Mouse (Mus musculus) left cerebral cortex, postnatal 14 days (tissue): ENCODE results near the gene Pde4c. TPM values are rescaled to one million over a fixed set of nuclear protein-coding genes. Genes with fewer than 3 reads are reported as not detected.

Experiments used
- DNase-seq, 2 experiments: peaks; one replicate each; pipeline ENCODE4 v3.0.0; 2021 to 2022; ENCODE audit warnings: low spot score in 2 of 2, mixed read lengths in 1 of 2
- intact Hi-C: fragments of 180-260 bp; cut with DNase I; formaldehyde crosslinking; loops from one replicate; pipeline ENCODE4 v1.15.1; 2025
- total RNA-seq, 2 experiments: library from RNA; stranded (reverse); gene quantifications; 2 replicates each; pipeline ENCODE4 v1.2.3; 2021

Pde4c gene
- total RNA-seq, 2 experiments from 2014 or later: 1.0 to 1.7 TPM

DNA sequence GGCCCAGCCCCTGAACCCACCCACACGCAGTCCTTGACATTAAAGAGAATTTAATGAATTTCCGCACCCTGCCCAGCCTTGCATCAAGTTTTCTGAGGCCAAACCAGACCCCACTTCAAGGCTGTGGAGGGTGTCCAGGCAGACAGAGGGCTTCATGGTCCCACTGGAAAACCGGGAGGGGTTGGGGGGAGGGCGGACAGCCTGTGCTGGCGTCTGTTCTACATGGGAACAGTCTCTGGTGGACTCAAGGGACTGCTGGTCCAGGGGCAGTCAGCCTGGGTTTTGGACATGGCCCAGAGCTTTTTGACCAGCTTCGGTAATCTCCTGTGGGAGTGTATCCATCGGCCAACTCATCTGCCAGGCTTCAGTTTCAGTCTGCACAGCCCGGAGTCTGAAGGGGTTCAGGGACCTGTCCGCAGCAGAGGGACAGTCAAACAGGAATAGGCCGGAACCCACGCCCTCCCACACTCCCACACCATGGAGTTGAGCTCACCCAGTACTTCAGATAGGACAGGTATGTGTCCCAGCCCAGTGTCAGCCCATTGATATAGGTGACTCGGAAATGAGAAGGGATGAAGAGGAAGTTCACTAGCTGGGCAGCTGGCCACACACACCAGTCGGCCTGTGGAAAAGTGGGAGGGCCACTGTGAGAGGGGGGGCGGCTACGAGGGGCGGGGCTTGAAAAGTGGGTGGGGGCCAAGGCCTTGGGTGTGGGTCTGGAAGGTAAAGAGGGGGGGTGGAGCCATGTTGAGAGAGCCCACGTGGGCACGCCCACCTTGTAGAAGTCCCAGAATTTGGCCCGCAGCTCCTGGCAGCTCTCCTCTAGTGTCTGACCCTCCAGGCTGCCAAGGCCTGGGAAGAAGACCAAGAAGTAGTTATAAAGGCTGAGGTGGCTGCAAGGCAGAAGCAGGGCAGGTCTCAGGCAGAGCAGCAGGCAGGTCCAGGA is 35.4 kb downstream of the Pde4c start:
- DNase-seq: peak in 1 of 2 experiments; percentile 31
- intact Hi-C loops: loop anchor here (10.0 kb wide), 1 partner anchor 54 kb away; the partner anchor contains the start of gene Iqcn

DNA sequence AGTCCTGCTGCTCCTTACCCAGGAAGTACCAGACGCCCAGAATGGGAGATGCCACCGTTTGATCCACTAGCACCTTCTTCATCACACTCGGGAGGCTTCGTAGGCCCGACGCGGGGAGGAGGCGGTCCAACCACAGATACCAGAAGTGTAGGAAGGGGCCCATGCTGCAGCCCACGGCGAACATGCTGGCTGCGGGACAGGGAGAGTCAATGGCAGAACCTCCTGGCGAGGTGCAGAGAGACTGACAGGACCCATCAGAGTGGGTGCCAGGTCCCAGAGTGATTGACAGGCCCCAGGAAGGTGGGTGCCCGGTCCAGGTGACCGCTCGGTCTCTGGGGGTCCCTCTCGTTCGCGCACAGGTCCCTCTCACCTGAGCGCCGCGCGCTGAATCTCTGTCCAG is 36.8 kb downstream of the Pde4c start:
- no peak for DNase-seq
- intact Hi-C loops: no loop called here

DNA sequence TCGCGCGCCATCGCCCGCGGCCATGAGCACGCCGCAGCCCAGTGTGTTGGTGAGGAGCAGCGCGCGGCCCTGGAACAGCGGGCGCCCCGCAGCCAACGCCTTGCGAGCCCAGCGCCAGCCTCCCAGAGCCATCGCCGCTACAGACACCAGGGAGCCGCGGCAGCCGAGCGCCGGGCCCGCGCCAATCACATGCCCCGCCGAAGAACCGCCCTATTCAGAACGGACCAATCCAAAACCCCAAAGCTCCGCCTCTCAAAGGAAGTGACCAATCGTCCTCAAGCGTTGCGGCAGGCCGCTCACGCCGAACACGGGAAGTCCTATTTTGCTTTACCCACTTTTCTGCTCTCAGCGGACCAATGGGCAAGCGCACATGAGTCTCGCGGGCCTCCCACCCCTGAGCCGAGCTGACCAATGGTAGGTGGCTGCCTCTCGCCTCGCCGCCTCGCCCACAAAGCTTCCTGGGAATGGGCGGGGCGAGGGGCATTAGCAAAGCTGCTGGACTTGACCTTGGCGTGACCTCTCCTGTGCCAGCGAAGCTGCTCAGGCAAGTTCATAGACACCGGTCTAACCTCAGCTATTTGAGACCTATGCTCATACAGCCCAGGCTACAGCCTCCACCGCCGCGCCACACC is 37.4 kb downstream of the Pde4c start, which contains the start of gene Mpv17l2:
TSS of gene Mpv17l2 (minus strand) at position 172 of the 632 bp plus-strand sequence.
- DNase-seq: peak; percentile 97 to 99
- intact Hi-C loops: no loop called here

DNA sequence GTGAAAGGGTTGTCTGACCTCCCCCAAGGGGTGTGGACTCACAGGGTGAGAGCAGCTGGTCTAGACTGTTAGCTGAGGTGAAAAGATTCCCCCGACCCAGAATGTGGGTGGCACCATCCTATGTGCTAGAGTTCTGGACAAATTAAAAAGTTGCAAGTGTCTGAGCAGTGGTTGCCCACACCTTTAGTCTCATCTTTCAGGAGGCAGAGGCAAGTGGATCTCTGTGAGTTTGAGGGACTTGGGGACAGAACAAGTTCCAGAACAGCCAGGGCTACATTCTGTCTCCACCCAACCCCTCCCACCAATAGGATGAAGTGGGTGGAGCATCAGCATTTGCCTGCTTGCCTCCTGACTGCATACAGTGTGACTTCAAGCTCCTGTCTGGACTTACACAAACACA is 38.6 kb downstream of the Pde4c start:
- no peak for DNase-seq
- intact Hi-C loops: no loop called here

DNA sequence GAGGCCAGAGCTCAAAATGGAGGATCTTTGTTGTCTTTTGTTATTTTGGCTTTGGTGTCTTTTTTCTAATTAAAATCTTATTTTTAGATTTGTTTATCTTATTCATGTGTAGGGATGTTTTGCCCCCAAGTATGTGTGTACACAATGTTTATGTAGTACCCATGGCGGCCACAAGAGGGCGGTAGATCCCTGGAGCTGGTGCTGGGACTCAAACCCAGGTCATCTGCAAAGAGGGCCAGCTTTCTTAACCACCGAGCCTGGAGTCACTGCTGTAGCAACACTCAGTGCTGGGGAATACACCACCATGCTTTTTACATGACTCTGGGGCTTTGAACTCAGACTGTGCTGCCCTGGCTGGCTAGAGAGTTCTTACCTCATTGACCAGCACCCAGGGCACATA is 39.8 kb downstream of the Pde4c start:
- intact Hi-C loops: no loop called here
- DNase-seq: peak in 1 of 2 experiments; percentile 63

DNA sequence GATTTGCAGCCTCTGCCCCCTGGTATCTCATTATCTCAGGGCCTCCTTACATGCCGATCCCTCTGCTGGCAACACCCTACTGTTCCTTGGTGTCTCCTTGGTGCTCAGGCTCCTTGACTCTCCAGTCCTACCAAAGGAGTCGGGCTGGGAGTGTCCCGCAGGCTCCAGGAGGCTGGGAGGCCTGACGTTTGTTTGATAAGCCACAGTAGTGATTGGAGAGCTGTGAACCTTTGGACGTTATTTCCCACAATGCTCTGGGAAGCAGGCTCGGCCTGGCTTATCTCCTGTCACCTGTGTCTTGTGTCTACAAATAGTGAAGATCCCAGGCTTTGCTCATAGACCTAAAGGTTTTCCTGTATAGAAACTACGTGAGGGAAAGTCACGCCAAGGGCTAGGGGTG is 40.5 kb downstream of the Pde4c start:
- intact Hi-C loops: no loop called here
- no peak for DNase-seq

DNA sequence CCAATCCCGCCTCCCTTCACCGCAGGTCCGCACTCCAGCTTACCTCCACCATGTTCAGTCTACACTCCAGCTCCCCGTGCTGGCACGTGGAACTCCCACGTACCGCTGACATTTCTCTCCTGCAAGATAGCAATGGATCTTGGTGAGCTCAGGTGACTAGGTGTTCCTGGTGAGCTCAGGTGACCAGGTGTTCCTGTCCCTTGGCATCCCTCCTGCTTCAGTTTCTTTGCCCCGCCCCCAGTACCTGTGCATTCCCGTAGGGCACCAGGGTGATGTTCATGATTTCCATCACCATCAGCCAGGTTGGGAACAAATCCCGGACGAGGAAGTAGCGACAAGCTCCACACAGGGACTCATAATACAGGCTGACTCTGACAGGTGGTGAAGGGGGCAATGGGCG is 41.2 kb downstream of the Pde4c start:
- intact Hi-C loops: loop anchor here (5.0 kb wide), 1 partner anchor 78 kb away; no protein-coding TSS in a partner anchor
- no peak for DNase-seq

DNA sequence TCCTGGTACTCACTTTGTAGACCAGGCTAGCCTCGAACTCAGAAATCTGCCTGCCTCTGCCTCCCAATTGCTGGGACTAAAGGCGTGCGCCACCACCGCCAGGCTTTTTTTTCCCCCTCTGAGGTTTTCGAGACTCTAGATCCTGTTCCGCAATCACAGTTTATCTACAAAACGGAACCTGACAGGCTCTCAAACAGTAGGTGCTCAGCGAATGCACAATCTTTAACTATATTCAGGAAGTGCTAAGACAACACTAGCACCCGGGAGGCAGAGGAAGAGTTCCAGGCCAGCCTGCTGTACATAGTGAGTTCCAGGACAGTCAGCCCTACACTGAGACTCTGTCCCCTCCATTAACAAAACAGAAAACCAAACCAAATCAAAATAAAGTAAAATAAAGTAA is 41.8 kb downstream of the Pde4c start:
- intact Hi-C loops: loop anchor here (5.0 kb wide), 1 partner anchor 77 kb away; no protein-coding TSS in a partner anchor
- DNase-seq: no peak

DNA sequence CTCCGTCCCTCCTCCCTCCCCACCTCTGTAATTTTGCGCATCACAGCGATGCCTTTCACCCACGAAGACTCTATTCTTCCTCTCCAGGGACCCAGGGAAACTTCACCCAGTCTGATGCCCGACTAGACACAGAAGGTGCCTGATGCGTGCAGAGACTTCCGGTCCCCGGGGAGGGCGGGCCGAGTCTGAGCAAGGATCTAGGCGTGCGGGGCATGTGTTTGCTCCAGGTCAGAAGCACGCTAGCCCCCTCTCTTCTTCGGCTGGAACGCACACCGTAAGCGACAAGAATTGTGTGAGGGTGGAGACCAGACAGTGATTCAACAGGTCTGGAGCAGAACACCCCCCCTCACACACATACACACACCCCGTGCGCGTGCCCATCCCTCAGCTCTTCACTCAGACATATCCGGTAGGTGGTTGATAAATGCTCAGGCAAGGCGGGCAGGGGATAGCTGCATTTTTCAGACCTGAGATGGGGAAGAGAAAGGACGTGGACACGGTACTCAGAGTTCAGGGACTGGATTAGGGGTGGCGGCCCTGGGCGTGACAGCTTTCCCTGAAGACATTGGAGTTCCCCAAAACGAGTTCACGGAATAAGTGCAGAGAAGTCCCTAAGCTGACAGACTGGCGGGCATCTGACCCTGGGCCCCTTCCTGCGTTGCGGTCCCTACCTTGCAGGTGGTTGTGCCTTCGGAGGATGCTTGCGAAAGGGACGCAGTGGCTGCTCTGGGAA is 42.5 kb downstream of the Pde4c start:
- intact Hi-C loops: loop anchor here (5.0 kb wide), 1 partner anchor 76 kb away; no protein-coding TSS in a partner anchor
- DNase-seq: no peak

DNA sequence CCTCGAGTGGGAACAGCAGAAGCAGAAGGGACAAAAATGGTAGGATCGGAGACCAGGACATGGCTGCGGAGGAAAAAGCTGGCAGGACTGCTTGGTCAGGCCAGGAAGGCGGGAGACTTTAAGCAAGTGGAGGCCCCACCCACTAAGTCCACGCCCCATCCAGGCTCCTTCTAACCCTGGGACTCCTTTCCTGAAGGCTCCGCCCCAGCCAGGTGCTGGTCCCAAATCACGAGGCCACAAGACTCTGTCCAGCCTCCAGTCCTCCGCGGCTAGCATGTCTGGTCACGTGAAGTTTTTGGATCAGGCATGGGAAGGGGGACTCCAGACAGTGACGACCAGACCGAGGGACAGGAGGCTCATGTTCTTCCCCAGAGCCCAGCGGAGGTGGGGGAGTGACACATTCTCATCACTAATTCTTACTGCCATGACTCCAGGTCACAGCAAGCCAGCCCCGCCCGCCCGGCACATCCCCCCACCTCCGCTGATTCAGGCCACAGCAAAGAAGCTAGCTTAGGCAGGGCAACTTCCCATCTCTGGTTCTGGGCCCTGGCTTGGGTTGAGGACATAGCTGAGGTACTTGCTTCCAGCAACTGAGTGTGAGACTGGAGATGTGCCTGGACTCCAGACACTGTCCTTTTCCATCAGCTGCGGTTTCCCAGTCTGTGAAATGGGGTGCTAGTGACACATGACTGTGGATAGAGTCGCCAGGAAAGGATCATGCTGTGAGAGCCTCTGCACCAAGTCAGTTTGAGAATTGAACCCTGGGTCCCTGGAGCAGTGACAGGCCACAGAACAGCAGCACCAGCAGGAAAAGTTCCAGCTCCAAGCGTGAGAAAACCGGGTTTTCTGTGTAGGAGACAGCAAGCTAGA is 43.3 kb downstream of the Pde4c start:
- intact Hi-C loops: loop anchor here (5.0 kb wide), 1 partner anchor 75 kb away; no protein-coding TSS in a partner anchor
- DNase-seq: no peak

DNA sequence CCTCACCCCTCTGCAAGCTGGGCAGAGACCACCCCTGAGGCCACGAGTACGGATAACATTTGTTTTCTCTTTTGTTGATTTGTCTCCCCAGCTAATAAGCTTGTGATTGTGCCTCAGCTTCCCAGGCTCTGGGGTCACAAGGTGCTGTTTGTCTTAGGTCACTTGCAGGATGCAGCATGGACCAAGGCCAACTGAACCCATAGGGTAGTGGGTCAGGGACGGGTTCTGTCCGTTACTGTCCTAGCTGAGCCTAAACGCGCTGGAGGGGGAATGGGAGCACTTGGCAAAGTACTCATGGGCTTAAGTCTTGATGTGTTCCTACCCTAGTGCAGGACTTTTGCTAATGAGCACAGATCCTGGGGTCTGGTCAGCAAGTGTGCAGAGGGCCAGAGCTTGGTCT is 44.0 kb downstream of the Pde4c start:
- intact Hi-C loops: loop anchor here (5.0 kb wide), 1 partner anchor 75 kb away; no protein-coding TSS in a partner anchor
- no peak for DNase-seq

DNA sequence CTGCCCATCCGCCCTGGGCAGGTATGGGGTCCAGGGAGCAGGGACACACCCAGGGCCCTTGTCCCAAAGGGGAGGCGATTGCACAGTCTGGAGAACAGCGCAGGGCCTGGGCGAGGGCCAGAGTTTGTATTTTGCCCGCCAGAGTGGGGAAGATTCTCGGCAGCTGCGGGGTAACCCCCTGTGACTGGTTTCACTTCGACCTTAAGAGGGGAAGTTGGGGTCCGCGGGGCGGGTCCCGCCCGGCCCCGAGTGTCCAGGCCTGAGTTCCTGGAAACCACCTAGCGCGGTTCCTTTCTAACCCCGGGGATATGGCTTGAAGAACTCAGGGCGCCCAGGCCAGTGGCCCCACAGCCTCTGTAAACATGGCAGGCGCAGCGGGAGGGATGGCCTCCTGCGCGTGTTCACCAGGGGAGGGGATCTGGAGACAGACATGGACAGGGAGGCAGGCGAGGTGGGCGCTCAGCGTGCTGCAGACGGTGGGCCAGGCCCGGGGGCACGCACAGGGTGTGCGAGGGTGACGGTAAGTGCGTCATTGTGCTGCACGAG is 44.8 kb downstream of the Pde4c start:
- peak in 1 of 2 experiments; percentile 52 for DNase-seq
- intact Hi-C loops: loop anchor here (5.0 kb wide), 1 partner anchor 74 kb away; no protein-coding TSS in a partner anchor

DNA sequence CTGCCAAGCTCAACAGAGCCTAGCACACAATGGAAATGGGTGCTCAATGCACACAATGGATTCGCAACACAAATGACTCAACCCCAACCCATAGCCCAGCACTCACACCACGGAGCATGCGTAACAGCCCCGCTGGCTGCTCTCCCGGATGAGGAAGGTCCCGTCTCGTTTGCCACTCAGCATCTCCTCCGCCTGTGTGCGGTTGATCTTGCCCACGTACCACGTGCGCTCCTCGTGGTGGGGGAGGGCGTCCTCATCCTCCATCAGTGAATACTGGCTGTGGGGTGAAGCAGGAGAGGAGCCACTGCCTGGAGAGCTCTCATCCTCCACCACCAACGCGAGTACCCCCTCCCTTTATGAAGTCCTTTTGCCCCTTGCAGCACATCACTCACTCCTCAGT is 45.4 kb downstream of the Pde4c start:
- intact Hi-C loops: loop anchor here (5.0 kb wide), 1 partner anchor 73 kb away; no protein-coding TSS in a partner anchor
- DNase-seq: no peak

DNA sequence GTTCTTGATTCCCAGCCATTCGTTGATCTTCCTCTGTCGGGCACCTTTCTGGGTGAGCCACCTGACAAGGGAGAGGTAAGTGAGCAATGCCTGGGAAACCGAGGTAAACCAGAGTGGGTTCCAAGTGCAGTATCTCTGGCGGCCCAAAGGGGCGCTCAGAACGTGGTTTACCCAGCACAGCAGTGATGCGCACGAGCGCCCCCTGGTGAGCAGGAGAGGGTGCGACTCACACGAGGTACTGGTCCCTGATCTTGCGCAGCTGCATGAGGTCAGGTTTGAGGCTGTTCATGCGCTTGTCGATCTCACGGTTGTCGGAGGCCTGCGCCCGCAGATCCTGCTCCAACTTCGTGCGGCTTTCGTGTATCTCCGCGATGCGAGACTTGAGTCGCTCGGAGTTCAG is 45.8 kb downstream of the Pde4c start:
- DNase-seq: peak; percentile 98
- intact Hi-C loops: loop anchor here (5.0 kb wide), 1 partner anchor 73 kb away; no protein-coding TSS in a partner anchor

DNA sequence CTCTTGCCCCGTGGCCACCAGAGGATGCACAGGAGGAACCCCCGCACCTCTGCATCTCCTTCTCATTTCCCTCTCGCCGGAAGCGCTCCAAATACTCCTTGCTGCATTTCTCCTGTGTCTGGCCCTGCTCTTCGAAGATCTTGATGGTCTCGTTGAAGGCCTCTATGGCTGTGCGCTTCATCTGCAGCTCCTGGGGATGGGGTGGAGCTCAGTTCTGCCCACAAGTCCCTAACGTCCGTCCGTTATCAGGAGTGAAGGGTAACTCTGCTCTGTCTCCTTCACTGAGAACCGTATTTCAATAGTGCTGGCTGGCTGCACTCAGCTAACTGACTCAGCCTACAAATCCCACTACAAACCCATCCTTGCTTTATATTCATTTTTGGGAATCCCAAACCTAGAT is 46.3 kb downstream of the Pde4c start:
- intact Hi-C loops: loop anchor here (5.0 kb wide), 1 partner anchor 72 kb away; no protein-coding TSS in a partner anchor
- DNase-seq: no peak

DNA sequence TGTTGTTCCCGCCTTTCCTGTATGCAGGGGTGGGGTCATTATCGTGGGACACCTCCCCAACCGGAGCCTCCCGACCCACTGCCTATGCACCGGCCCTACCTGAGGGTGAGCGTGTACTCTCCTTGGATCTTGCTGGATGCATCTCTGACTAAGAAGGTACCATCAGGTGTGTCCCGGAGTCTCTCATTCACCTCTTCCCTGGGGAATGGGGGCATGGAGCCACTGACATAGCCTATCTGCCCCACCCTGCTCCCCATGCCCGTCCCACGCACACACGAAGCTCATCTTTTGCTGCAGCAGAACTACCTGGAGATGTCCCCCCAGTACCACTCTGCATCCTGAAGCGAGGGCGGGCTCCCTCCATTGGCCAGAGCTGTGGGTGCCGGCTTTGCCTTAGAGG is 47.2 kb downstream of the Pde4c start:
- intact Hi-C loops: no loop called here
- no peak for DNase-seq

DNA sequence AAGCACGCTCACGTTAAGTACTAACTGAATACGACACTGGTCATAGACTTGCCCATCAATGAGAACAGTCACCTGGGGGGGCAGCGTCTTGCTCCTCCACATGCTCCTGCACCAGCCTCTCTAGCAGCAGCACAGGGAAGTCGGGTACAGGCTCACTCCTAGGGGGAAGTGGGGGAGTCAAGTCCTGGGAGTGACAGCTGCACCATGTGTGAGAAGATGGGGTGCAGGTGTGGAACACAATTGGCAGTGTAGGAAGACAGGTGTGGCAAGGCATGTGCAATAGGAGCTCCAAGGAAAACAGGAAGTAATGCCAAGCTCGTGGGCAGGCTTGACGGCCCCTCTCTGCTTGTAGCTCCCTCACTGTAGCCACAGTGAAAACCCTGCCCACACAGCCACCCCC is 47.7 kb downstream of the Pde4c start:
- DNase-seq: no peak
- intact Hi-C loops: no loop called here

DNA sequence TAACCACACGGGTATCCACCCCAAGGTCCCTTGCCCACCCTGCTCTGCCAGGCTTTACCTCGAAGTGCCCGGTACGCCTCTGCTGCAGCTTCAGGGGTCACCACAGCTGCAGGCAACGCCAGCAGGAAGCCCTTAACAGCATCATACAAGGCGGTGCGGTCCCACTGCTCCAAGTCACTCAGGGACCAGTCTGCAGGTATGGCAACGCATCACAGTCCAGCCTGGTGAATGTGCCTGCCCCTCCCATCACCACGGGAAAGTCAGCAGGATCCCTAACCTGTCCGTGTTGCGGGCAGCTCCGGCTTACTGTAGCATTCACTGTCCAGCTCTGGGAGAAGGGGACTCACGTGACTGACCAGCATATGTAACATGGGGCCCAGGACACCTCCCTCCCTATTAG is 48.6 kb downstream of the Pde4c start:
- intact Hi-C loops: no loop called here
- DNase-seq: no peak
